Mouse (Mus musculus): ENCODE measurements around the gene Gm28510.
"Not testable (repeated sequence)": the region's sequence is repeated elsewhere in the genome, so short reads cannot be mapped to it uniquely, and the experiment has no call there.

Gene Gm28510

GRCm38 (mm10) chrY:10412437-10412836 is at the start of gene Gm28510:
Gene Gm28510 (plus strand): TSS chrY:10412737.
- DNase-seq (ENCODE audit: low spot score), result not testable (repeated sequence)

Measured in layer of hippocampus, adult 9-10 months (tissue).